Comparison of ENCODE assay signal across 20 mouse cellular contexts in genomic region chr1:161692836-161693767, GRCm38 (mm10).
"Had no signal": no experiment of that assay in that cellular context is flagged by ENCODE, and none has a peak within 500 bp of the region (broad histone marks: within the 10 kb centered on the region; RNA-seq: fewer than 3 reads in every experiment).

No protein-coding gene starts in this region.

- H3K4me2 ChIP-seq: kidney, embryonic 15.5 days; limb, embryonic 13.5 days; liver, embryonic 12.5 days; liver, embryonic 15.5 days; lung, embryonic 15.5 days; midbrain, embryonic 11.5 days had no signal

- DNase-seq: kidney, adult 8-10 months; kidney, postnatal 25 days; layer of hippocampus, adult 9-11 months; liver; lung, adult 18-20 months; lung, postnatal 10 days; lung, postnatal 36 days; midbrain, embryonic 14.5 days; right cerebral cortex, adult 18-20 months; right cerebral cortex, postnatal 14 days; right cerebral cortex, postnatal 4 days; thymus, postnatal 25 days had no signal

- H3K9me3 ChIP-seq: kidney, embryonic 15.5 days; limb, embryonic 10.5 days; limb, embryonic 13.5 days; liver, embryonic 12.5 days; liver, embryonic 15.5 days; lung, embryonic 15.5 days had no signal

- H3K27ac ChIP-seq: kidney, embryonic 15.5 days; layer of hippocampus, adult 2 months; limb, embryonic 10.5 days; limb, embryonic 13.5 days; liver, embryonic 12.5 days; liver, embryonic 15.5 days; lung, embryonic 15.5 days had no signal

- H3K36me3 ChIP-seq: kidney, embryonic 15.5 days; limb, embryonic 10.5 days; limb, embryonic 13.5 days; liver, embryonic 12.5 days; liver, embryonic 15.5 days; lung, embryonic 15.5 days had no signal

- H3K27me3 ChIP-seq: limb, embryonic 13.5 days; liver, embryonic 12.5 days; liver, embryonic 15.5 days; lung, embryonic 15.5 days had no signal

- H3K9ac ChIP-seq: kidney, embryonic 15.5 days; limb, embryonic 13.5 days; liver, embryonic 12.5 days; liver, embryonic 15.5 days; lung, embryonic 15.5 days had no signal

- H3K4me1 ChIP-seq: liver, embryonic 12.5 days; liver, embryonic 15.5 days; lung, embryonic 15.5 days had no signal

- ATAC-seq: liver, embryonic 12.5 days had no signal

- H3K4me3 ChIP-seq: kidney, embryonic 15.5 days; layer of hippocampus, adult 2 months; limb, embryonic 10.5 days; limb, embryonic 13.5 days; liver, embryonic 12.5 days; liver, embryonic 15.5 days; lung, embryonic 15.5 days had no signal
